8 mouse cellular contexts compared by ENCODE assay signal in genomic region chr1:132881836-132882235, GRCm38 (mm10). TPM values are rescaled to one million over a fixed set of nuclear protein-coding genes. Genes with fewer than 3 reads are reported as not detected.
A peak's percentile ranks its signal among the peaks of the same experiment; 100 is the strongest.
DNase-seq lines count a peak whose midpoint lies in the region; ATAC-seq and TF ChIP-seq lines count a peak whose summit lies in the region.

No protein-coding gene starts in this region.

- H3K9ac ChIP-seq in intestine, embryonic 15.5 days, result no peak overlapping the region
- H3K9ac ChIP-seq in intestine, postnatal 0 days (ENCODE audit: low read depth, low read length), result no peak overlapping the region
- peak overlapping the region; percentile 92 for H3K9ac ChIP-seq in forebrain, postnatal 0 days
- peak overlapping the region; percentile 85 for H3K9ac ChIP-seq in midbrain, embryonic 14.5 days (replicated peaks; ENCODE audit: low read length)

- no peak overlapping the region for H3K27ac ChIP-seq in intestine, embryonic 15.5 days
- H3K27ac ChIP-seq in intestine, postnatal 0 days (ENCODE audit: low read depth, low read length), result no peak overlapping the region
- peak overlapping the region; percentile 92 for H3K27ac ChIP-seq in forebrain, postnatal 0 days (ENCODE audit: low read depth, low read length)
- peak overlapping the region; percentile 91 for H3K27ac ChIP-seq in midbrain, embryonic 14.5 days (replicated peaks; ENCODE audit: low read depth, low read length)

- DNase-seq in cerebellum, postnatal 36 days, result peak; percentile 46 to 52
- no peak for DNase-seq in forebrain, postnatal 0 days
- no peak for DNase-seq in midbrain, embryonic 14.5 days
- no peak for DNase-seq in frontal cortex, postnatal 10 days (ENCODE audit: low spot score in 2 of 2)
- no peak for DNase-seq in adrenal gland, adult 18-20 months (ENCODE audit: low spot score in 2 of 2)
- no peak for DNase-seq in right cerebral cortex, postnatal 14 days

- ATAC-seq in intestine, embryonic 15.5 days, result no peak
- no peak for ATAC-seq in intestine, postnatal 0 days
- no peak for ATAC-seq in forebrain, postnatal 0 days
- no peak; the same call in 1 of the 2 replicates for ATAC-seq in midbrain, embryonic 14.5 days (ENCODE audit: low FRiP score, low TSS enrichment)

- no peaks in the 10 kb centered on the region for H3K9me3 ChIP-seq in intestine, embryonic 15.5 days
- no peaks in the 10 kb centered on the region for H3K9me3 ChIP-seq in intestine, postnatal 0 days (ENCODE audit: control insufficient read depth)
- H3K9me3 ChIP-seq in forebrain, postnatal 0 days (ENCODE audit: low read length), result no peaks in the 10 kb centered on the region
- H3K9me3 ChIP-seq in midbrain, embryonic 14.5 days (ENCODE audit: control insufficient read depth, low read length), result no peaks in the 10 kb centered on the region

- no peak overlapping the region; the same call in 1 of the 2 replicates for H3K4me3 ChIP-seq in intestine, embryonic 15.5 days (replicated peaks)
- H3K4me3 ChIP-seq in intestine, postnatal 0 days (ENCODE audit: low read depth, low read length), result no peak overlapping the region
- peak overlapping the region; percentile 88 for H3K4me3 ChIP-seq in forebrain, postnatal 0 days (ENCODE audit: low read depth, low read length)
- H3K4me3 ChIP-seq in midbrain, embryonic 14.5 days (replicated peaks; ENCODE audit: low read depth, low read length), result peak overlapping the region; percentile 82

- H3K4me1 ChIP-seq in intestine, embryonic 15.5 days (replicated peaks), result peaks cover 15% of the 10 kb centered on the region
- H3K4me1 ChIP-seq in intestine, postnatal 0 days (replicated peaks; ENCODE audit: control insufficient read depth, insufficient read depth, low read length), result no peaks in the 10 kb centered on the region
- H3K4me1 ChIP-seq in forebrain, postnatal 0 days (ENCODE audit: insufficient read depth), result peaks cover 20% of the 10 kb centered on the region
- peaks cover 33% of the 10 kb centered on the region for H3K4me1 ChIP-seq in midbrain, embryonic 14.5 days (ENCODE audit: control insufficient read depth, insufficient read depth, low read length)

- no peaks in the 10 kb centered on the region for H3K36me3 ChIP-seq in intestine, embryonic 15.5 days
- H3K36me3 ChIP-seq in intestine, postnatal 0 days (ENCODE audit: control insufficient read depth, insufficient read depth), result no peaks in the 10 kb centered on the region
- no peaks in the 10 kb centered on the region for H3K36me3 ChIP-seq in forebrain, postnatal 0 days (ENCODE audit: insufficient read depth)
- no peaks in the 10 kb centered on the region for H3K36me3 ChIP-seq in midbrain, embryonic 14.5 days (ENCODE audit: control insufficient read depth, insufficient read depth, low read length)

- no peak for TF ChIP-seq CTCF in intestine, postnatal 0 days (IDR thresholded peaks at IDR 0.05; ENCODE audit: low read depth)
- no peak for TF ChIP-seq CTCF in forebrain, postnatal 0 days (IDR thresholded peaks at IDR 0.05; ENCODE audit: low read depth)

- WGBS in intestine, embryonic 15.5 days, result 53% methylated on average over 9 of the region's 9 CpGs
- WGBS in intestine, postnatal 0 days, result 44% methylated on average over 9 of the region's 9 CpGs
- WGBS in forebrain, postnatal 0 days, result 24% methylated on average over 9 of the region's 9 CpGs
- WGBS in midbrain, embryonic 14.5 days, result 29% methylated on average over 9 of the region's 9 CpGs

- peak overlapping the region; percentile 97 for H3K4me2 ChIP-seq in intestine, embryonic 15.5 days (replicated peaks)
- no peak overlapping the region for H3K4me2 ChIP-seq in intestine, postnatal 0 days (replicated peaks; ENCODE audit: low read depth)
- H3K4me2 ChIP-seq in forebrain, postnatal 0 days (ENCODE audit: low read depth), result peak overlapping the region; percentile 84
- peak overlapping the region; percentile 96 for H3K4me2 ChIP-seq in midbrain, embryonic 14.5 days (ENCODE audit: low read length)

- H3K27me3 ChIP-seq in intestine, embryonic 15.5 days (replicated peaks), result peaks cover 50% of the 10 kb centered on the region
- peaks cover 34% of the 10 kb centered on the region for H3K27me3 ChIP-seq in intestine, postnatal 0 days (replicated peaks; ENCODE audit: control insufficient read depth, insufficient read depth, low read length)
- no peaks in the 10 kb centered on the region for H3K27me3 ChIP-seq in forebrain, postnatal 0 days (ENCODE audit: insufficient read depth, low read length)
- no peaks in the 10 kb centered on the region for H3K27me3 ChIP-seq in midbrain, embryonic 14.5 days (ENCODE audit: control insufficient read depth, insufficient read depth, low read length)

RNA-seq across cellular contexts. Expression of gene Lrrn2, which starts 1.8 kb away (rescaled TPM):
- polyA plus RNA-seq in intestine, embryonic 15.5 days (2015; fragmentation: Nextera tagmentation; extraction: Ambion mirVana), result 4.9 TPM in 2 replicates
- polyA plus RNA-seq in intestine, postnatal 0 days (2015; fragmentation: Nextera tagmentation; extraction: Ambion mirVana), result 2.3 and 2.4 TPM in 2 replicates
- 31.6 and 44.6 TPM in 2 replicates for total RNA-seq in forebrain, postnatal 0 days (2014; rRNA removed)
- 76.8 and 90.9 TPM in 2 replicates for polyA plus RNA-seq in forebrain, postnatal 0 days (2015; fragmentation: Nextera tagmentation; extraction: Ambion mirVana)
- polyA plus RNA-seq in midbrain, embryonic 14.5 days (2014; fragmentation: Nextera tagmentation; extraction: Ambion mirVana), result 36.5 and 37.0 TPM in 2 replicates
- 1 to 10 TPM; 5.0 to 9.6 TPM for total RNA-seq in adrenal gland, adult 18-20 months (2021)

Comparison
In these comparisons a context has a peak if more than half of its experiments do, and no peak if none do; other contexts are left out.
1. H3K27ac ChIP-seq: peak in forebrain, postnatal 0 days (single experiment) and midbrain, embryonic 14.5 days (single experiment); none in intestine, embryonic 15.5 days (single experiment) and intestine, postnatal 0 days (single experiment).
2. H3K4me3 ChIP-seq: peak in forebrain, postnatal 0 days (single experiment) and midbrain, embryonic 14.5 days (single experiment); none in intestine, embryonic 15.5 days (single experiment) and intestine, postnatal 0 days (single experiment).
3. H3K9ac ChIP-seq: peak in forebrain, postnatal 0 days (single experiment) and midbrain, embryonic 14.5 days (single experiment); none in intestine, embryonic 15.5 days (single experiment) and intestine, postnatal 0 days (single experiment).
4. DNase-seq: peak in cerebellum, postnatal 36 days (2 of 2); none in forebrain, postnatal 0 days (single experiment), midbrain, embryonic 14.5 days (single experiment), frontal cortex, postnatal 10 days (0 of 2), adrenal gland, adult 18-20 months (0 of 2) and right cerebral cortex, postnatal 14 days (single experiment).